Mouse (Mus musculus) heart, embryonic 10.5 days (tissue): ENCODE data around the gene Rad9a. TPM values are rescaled to one million over a fixed set of nuclear protein-coding genes. Genes with fewer than 3 reads are reported as not detected.

Experiments
- DNase-seq: peaks from one replicate; pipeline ENCODE4 v3.0.0-alpha.2; 2017; ENCODE audit warnings: low spot score
- H3K27ac ChIP-seq: fragments of 300-500 bp; sonication (generic); 2 replicates; pipeline ENCODE4 v1.5.1; 2016; ENCODE audit warnings: mild to moderate bottlenecking
- H3K27me3 ChIP-seq: fragments of 300-500 bp; sonication (generic); 2 replicates; pipeline ENCODE4 v1.6.1; 2016; ENCODE audit warnings: mild to moderate bottlenecking; ENCODE audit not compliant: poor library complexity, insufficient read depth, severe bottlenecking
- H3K36me3 ChIP-seq: fragments of 300-500 bp; sonication (generic); 2 replicates; pipeline ENCODE4 v1.6.1; 2016; ENCODE audit warnings: mild to moderate bottlenecking, moderate library complexity
- H3K4me1 ChIP-seq: fragments of 300-500 bp; sonication (generic); 2 replicates; pipeline ENCODE4 v1.6.1; 2016; ENCODE audit warnings: mild to moderate bottlenecking
- H3K4me3 ChIP-seq: fragments of 300-500 bp; sonication (generic); 2 replicates; pipeline ENCODE4 v1.5.1; 2016; ENCODE audit warnings: mild to moderate bottlenecking, moderate library complexity
- H3K9me3 ChIP-seq: fragments of 300-500 bp; sonication (generic); 2 replicates; pipeline ENCODE4 v1.6.1; 2016; ENCODE audit warnings: mild to moderate bottlenecking, moderate library complexity
- WGBS: fragments of 180-500 bp; shearing (Covaris S2); methylation state at CpG from one replicate; pipeline ENCODE4 v1.1.7; 2016; 5-methylcytosine and 5-hydroxymethylcytosine counted together
- polyA plus RNA-seq: library from polyadenylated mRNA; unstranded; fragments of >200 nt; fragmentation: Nextera tagmentation; extraction: Ambion mirVana; gene quantifications from 2 replicates; pipeline ENCODE4 v1.2.1, GENCODE M21; 2016

Gene Rad9a
- polyA plus RNA-seq, 1 experiment from 2014 or later = 40.0 TPM

DNA sequence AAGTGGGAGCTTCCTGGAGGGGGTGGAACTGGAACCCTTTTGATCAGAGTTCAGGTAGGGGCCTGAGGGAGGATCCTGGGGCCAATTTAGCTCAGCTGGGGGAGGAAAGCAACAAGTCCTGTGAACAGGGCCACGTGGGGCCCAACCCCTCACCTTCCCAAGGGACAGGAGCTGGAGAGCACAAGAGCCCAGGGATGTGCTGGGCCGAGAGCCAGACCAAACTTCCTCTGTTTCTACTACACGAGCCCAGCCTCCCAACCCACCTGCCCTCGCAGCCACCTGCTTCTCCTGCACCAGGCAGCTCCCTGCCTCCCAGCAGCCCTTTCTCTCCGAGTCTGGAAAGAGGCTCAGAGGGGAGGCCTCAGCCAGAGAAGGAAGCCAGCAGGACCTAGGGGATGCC is 4.9 kb downstream of the Rad9a start:
- peaks cover 73% of the 10 kb centered on the region for H3K36me3 ChIP-seq
- no peak for DNase-seq
- H3K27me3 ChIP-seq = no peaks in the 10 kb centered on the region

DNA sequence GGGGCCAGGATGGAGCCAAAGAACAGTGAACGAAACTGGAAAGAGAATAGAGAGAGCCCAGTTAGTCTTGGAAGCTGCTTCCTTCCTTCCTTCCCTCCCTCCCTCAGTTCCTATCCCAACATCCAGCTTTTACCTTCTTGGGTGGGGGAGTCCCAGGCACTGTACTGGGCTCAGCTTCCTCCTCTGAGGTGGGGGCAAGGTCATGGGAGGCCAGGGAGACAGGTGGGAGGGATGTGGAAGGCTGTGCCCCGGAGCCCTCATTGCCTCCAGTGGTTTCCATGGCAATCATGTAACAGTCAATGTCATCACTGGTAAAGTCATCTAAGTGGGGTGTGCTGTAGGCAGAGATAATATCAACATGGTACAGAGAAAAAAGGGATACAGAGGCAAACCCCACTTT is 5.4 kb downstream of the Rad9a start:
- 72% methylated on average over 2 of the region's 2 CpGs for WGBS
- Histone ChIP-seq H3K27ac (no peak overlapping the region), H3K36me3 (peaks cover 73% of the 10 kb centered on the region), H3K4me1 (peaks cover 64% of the 10 kb centered on the region), H3K9me3 (no peaks in the 10 kb centered on the region), H3K4me3 (no peak overlapping the region), H3K27me3 (no peaks in the 10 kb centered on the region)
- no peak for DNase-seq

More for the DNA sequence above, 4.9 kb downstream of the Rad9a start:
- 64% methylated on average over 5 of the region's 5 CpGs for WGBS
- Histone ChIP-seq H3K9me3 (no peaks in the 10 kb centered on the region), H3K27ac (0 out of 2 replicates have a peak overlapping the region, but pooled peaks have one; percentile 11), H3K4me3 (no peak overlapping the region), H3K4me1 (peaks cover 59% of the 10 kb centered on the region)

- no peak overlapping the region for H3K27ac ChIP-seq
- 77% methylated on average over 12 of the region's 12 CpGs for WGBS
- peaks cover 60% of the 10 kb centered on the region for H3K4me1 ChIP-seq
- DNase-seq = no peak
- no peaks in the 10 kb centered on the region for H3K27me3 ChIP-seq
- H3K9me3 ChIP-seq = no peaks in the 10 kb centered on the region
- peak overlapping the region; percentile 12; the same call in 1 of the 2 replicates for H3K4me3 ChIP-seq
- peaks cover 68% of the 10 kb centered on the region for H3K36me3 ChIP-seq
These were observed 6.4 kb downstream of the Rad9a start for GRCm38 (mm10) chr19:4194776-4195650.

- 77% methylated on average over 8 of the region's 8 CpGs for WGBS
- H3K4me1 ChIP-seq = peaks cover 54% of the 10 kb centered on the region
- H3K27ac ChIP-seq = no peak overlapping the region; the same call in 1 of the 2 replicates
- H3K4me3 ChIP-seq = peak overlapping the region; percentile 83
- DNase-seq = no peak
- no peaks in the 10 kb centered on the region for H3K9me3 ChIP-seq
- H3K36me3 ChIP-seq = peaks cover 60% of the 10 kb centered on the region
- 0 out of 2 replicates have a peak, but pooled peaks cover 1% of the 10 kb centered on the region for H3K27me3 ChIP-seq
These were observed 7.3 kb downstream of the Rad9a start for GRCm38 (mm10) chr19:4194021-4194724.

DNA sequence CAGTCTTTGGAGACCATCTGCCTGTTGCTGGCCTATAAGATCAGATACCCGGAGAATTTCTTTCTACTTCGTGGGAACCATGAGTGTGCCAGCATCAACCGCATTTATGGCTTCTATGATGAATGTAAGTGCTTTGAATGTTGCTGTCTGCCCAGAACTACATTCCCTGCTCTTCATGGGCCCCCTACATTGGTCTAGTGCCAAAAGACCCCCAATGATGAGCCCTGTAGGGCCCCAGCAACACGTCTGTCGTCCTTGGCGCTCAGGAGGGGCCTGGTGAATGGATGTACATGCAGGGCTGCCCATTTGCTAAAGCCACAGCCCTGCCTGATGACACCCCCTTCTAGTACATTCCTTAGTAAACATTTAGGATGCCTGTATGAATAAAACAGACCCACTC is 8.3 kb downstream of the Rad9a start:
- Histone ChIP-seq H3K36me3 (peaks cover 50% of the 10 kb centered on the region), H3K4me1 (peaks cover 50% of the 10 kb centered on the region), H3K4me3 (peak overlapping the region; percentile 83), H3K27me3 (0 out of 2 replicates have a peak, but pooled peaks cover 3% of the 10 kb centered on the region), H3K27ac (peak overlapping the region; percentile 99), H3K9me3 (no peaks in the 10 kb centered on the region)
- no peak for DNase-seq
- WGBS = 67% methylated on average over 6 of the region's 6 CpGs

DNA sequence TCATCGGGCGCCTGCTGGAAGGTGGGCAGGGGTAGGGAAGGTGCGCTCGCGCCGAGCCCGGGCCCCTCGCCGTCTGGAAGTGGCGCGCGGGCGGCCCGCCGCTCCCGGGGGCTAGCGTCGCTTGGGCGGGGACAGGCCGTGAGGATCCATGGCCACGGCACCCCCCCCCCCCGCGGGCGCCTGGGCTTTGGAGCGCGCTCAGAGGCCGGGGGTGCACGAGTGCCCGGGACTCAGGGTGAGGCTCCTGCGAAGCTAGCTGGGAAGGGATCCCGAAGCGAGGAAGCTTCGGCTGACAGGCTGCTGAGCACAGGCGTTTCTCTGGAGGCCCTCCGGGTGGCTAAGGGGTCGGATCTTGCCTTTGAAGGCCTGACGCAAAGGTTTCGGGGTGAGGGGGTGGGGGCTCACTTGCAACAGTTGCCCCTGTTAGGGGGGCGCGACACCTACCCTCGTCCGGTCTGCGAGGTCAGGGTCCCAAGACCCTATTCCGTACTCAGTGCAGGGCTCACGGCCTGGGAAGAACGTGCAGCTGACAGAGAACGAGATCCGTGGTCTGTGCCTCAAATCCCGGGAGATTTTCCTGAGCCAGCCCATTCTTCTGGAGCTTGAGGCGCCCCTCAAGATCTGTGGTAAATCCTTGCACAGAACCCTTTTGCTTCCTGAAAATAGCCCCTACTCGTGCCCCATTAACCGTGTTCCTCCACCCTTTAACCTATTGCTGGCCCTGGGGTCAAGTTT is 9.0 kb downstream of the Rad9a start:
- peaks cover 57% of the 10 kb centered on the region for H3K4me1 ChIP-seq
- DNase-seq = no peak

GRCm38 (mm10) chr19:4191528-4192250 is 9.8 kb downstream of the Rad9a start, which contains the start of gene Ppp1ca:
TSS of gene Ppp1ca (plus strand) at chr19:4192065.
- peak; percentile 98 for DNase-seq

More for the DNA sequence above, 9.0 kb downstream of the Rad9a start:
- peak overlapping the region; percentile 83 for H3K4me3 ChIP-seq
- no peaks in the 10 kb centered on the region for H3K9me3 ChIP-seq
- H3K27me3 ChIP-seq = 0 out of 2 replicates have a peak, but pooled peaks cover 3% of the 10 kb centered on the region
- peak overlapping the region; percentile 99 for H3K27ac ChIP-seq
- 1% methylated on average over 52 of the region's 52 CpGs for WGBS
- H3K36me3 ChIP-seq = peaks cover 43% of the 10 kb centered on the region

DNA sequence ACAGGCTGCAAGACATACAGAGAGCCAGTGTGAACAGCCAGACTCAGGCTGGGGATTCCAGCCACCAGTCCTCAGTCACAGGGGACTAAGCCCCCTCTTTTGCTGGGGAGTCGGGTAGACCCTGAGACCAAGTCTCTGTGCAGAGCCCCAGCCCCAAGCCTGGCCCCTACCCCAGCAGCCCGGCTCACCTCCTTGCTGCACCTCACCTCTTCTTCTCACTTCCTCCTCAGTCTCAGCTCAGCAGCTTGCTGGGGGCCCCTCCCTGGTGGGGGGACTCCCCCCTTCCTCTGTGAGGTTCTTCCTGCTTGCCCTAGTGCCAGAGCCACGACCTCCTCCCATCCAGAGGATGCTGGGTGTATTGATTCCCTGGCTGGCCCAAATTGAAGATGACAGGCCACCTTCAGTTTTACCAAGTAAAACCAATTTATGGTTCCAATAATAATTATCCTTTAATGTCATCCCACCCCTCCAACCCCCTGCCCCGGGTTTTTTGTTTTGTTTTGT is 10.6 kb downstream of the Rad9a start, which contains the start of gene Tbc1d10c:
Gene Tbc1d10c (minus strand): TSS at position 454 of the 504 bp plus-strand sequence.
- WGBS = 57% methylated on average over 4 of the region's 4 CpGs
- Histone ChIP-seq H3K27me3 (0 out of 2 replicates have a peak, but pooled peaks cover 3% of the 10 kb centered on the region), H3K4me1 (peaks cover 50% of the 10 kb centered on the region), H3K27ac (peak within 1 kb of the TSS; percentile 99), H3K9me3 (no peaks in the 10 kb centered on the region), H3K36me3 (peaks cover 28% of the 10 kb centered on the region), H3K4me3 (peak within 1 kb of the TSS; percentile 83)
- DNase-seq = no peak

More at GRCm38 (mm10) chr19:4191528-4192250, 9.8 kb downstream of the Rad9a start, which contains the start of gene Ppp1ca:
- H3K9me3 ChIP-seq = no peaks in the 10 kb centered on the region
- peak within 1 kb of the TSS; percentile 99 for H3K27ac ChIP-seq
- H3K27me3 ChIP-seq = 0 out of 2 replicates have a peak, but pooled peaks cover 3% of the 10 kb centered on the region
- peaks cover 54% of the 10 kb centered on the region for H3K4me1 ChIP-seq
- peak within 1 kb of the TSS; percentile 83 for H3K4me3 ChIP-seq
- peaks cover 36% of the 10 kb centered on the region for H3K36me3 ChIP-seq
- WGBS = 6% methylated on average over 45 of the region's 47 CpGs

DNA sequence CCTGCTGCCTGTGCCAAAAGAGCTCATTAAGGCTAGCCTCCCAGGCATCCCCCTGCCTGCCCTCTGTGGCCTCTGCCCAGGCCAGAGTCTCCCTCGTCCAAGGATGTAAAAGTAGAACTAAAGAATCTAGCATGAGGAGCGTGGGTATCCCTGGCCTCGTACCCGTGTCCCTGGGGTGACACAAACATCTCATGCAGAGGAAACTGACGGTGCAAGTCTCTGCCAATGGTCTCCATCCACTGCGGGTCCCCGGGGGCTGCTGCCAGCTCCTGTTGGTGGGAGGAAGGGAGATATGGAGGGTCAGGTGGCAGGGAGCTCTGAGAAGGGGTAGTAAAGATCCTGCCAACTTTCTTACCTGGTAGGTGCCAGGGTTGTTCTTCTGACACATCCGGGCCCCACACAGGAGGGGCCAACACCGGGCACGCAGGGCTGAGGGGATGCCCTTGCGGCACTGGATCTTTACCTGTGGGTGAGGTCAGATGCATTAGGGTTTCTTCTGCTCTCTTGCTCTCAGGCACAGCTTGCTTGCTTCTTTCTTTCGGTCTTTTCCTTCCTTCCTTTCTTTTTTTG is 12.3 kb downstream of the Rad9a start:
- DNase-seq = no peak
- Histone ChIP-seq H3K27ac (no peak overlapping the region), H3K9me3 (no peaks in the 10 kb centered on the region), H3K27me3 (0 out of 2 replicates have a peak, but pooled peaks cover 3% of the 10 kb centered on the region), H3K36me3 (peaks cover 11% of the 10 kb centered on the region), H3K4me1 (peaks cover 56% of the 10 kb centered on the region), H3K4me3 (no peak overlapping the region)
- 83% methylated on average over 12 of the region's 12 CpGs for WGBS

DNA sequence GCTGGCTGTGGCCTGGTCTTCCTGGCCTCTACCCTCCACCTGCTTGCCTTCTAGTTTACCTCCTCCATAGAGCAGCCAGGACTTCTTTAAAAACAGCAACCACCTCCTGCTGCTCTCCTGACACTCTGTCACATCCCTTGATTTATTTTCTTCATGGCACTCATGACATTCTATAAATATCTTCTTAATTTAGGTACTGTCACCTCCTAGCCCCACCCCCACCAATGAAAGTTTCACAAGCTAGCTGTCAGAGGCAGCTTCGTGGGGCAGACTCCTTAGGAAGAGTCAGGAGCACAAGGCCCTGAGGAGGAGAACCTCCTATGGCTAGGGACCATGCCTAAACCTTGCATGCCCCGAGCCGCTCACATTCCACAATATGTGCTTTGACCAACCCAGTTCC is 14.2 kb downstream of the Rad9a start:
- Histone ChIP-seq H3K27ac (peak overlapping the region; percentile 25; the same call in 1 of the 2 replicates), H3K4me3 (no peak overlapping the region), H3K27me3 (0 out of 2 replicates have a peak, but pooled peaks cover 6% of the 10 kb centered on the region), H3K36me3 (no peaks in the 10 kb centered on the region), H3K9me3 (no peaks in the 10 kb centered on the region), H3K4me1 (peaks cover 49% of the 10 kb centered on the region)
- WGBS = 65% methylated on average over 3 of the region's 3 CpGs
- no peak for DNase-seq
